Mouse (Mus musculus) stomach, postnatal 0 days (tissue): Measurements from ENCODE around the gene Psapl1.
A peak's percentile ranks its signal among the peaks of the same experiment; 100 is the strongest.

Experiments
- CTCF ChIP-seq: IDR thresholded peaks from 2 replicates; pipeline ENCODE4 v1.5.1; 2016; ENCODE audit warnings: antibody characterized with exemption, low read depth, mild to moderate bottlenecking, moderate library complexity
- EP300 ChIP-seq: optimal IDR thresholded peaks from 2 replicates; pipeline ENCODE3; 2016; ENCODE audit warnings: antibody characterized with exemption

DNA sequence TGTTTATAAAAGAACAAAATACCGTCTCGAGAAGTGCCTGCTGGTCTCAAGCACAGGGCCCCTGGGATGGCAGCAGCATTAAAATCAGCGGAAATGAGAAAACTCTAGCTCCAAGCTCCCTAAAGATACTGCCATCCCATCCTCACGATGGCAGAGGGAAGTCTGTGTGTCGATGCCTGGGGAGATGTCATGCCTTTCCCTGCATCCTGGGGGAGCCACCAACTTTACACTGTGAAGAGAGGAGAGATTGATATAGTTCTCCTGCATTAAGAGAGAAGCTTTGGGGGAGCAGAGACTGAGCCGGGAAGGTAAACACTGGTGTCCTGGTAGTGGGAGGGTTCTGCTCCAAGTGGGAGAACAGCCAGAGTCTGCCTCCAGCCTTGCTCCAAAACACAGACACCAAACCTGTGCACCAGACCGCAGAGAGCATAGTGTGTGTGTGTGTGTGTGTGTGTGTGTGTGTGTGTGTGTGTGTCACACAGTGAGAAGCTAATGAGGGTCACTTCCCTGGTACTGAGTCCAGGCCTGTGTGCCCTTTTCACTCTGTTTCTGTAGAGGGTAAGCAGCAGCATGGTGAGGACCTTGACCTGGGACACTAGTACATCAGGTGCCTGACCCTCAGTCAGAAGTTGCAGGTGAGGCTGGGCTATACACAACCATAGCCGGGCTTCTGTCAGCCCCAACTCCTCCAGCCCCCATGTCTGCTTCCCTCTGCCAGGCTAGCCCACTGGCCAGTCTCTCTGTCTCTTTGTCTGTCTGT is 17.3 kb upstream of the Psapl1 start:
- peak; percentile 51 for TF ChIP-seq CTCF
- TF ChIP-seq EP300, result no peak
